Mouse (Mus musculus): ENCODE measurements around the gene Il1rap. TPM values are rescaled to one million over a fixed set of nuclear protein-coding genes. Genes with fewer than 3 reads are reported as not detected.

Gene Il1rap
- total RNA-seq, 2 experiments from 2014 or later = 3.0 to 9.5 TPM

DNA sequence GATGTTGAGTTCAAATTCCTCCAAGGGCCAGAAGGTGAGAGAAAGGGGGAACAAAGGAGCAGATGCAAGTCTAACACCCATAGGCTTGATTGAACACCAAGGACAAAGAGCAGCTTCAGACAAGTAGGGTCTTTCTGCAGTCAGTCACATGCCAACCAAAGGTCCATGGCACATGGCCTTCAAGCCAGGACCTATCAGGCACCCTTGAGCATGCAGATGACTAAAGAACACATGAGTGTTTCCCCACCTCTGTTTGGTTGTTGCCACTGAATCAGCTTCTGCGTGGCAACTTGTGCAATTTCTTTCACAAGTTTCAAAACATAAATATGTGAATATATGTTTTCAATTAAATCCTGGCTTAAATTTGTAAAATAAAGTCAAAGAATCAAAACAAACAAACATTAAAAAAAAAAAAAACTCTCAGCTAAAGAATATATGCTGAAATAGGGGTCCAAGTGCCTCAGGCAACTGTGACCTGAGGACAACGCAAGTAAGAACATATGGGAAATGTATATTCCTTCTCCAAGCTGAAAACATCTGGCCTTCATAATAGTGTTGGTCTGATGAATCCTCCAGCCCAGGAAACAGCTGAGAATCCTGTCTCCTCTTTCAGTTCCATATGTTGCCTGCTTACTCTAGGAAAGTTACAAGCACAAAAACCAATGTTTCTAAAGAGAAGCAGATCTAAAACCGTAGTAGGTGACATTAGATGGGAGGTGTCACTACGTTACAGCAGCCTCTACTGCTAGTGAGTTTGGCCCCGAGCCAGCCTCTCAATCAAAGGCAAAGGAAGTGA is 142.6 kb downstream of the Il1rap start:
- no peak for DNase-seq (ENCODE audit: low spot score in 2 of 2)

DNA sequence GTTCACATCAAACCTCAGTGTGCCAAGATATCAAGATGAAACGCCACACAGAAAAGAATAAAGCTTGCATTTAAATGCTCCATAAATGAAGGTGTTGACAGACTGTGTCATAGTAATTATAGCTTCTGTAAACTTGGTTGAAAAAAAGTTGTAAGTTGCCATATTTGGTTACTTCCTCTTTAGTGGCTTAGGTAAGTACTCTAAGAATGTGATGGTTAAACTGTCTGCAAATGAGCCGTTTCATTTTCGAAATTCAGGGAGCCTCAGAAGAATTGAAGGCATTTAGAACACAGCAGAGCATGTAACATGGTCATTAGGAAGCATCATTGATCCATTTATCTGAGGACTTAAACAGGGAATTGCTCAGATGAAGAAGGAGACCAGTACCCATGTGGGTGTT is 146.6 kb downstream of the Il1rap start:
- DNase-seq (ENCODE audit: low spot score in 2 of 2) = no peak

DNA sequence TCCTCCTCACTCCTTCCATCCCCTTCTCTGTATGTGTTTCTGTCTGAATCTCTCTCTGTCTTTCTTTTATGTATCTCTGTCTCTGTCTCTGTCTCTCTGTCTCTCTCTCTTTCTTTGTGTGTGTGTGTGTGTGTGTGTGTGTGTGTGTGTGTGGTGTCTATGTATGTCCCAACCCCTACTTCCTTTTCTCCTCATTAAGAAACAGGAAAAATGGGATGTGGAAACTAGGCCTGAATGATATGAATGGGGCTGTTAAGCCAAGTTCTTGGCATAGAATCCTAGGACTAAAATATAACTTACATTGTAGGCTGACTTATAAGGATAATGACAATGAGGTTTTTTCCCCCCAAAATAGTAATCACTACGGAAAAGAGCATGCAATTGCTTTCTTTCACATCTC is 149.4 kb downstream of the Il1rap start:
- no peak for DNase-seq (ENCODE audit: low spot score in 2 of 2)

DNA sequence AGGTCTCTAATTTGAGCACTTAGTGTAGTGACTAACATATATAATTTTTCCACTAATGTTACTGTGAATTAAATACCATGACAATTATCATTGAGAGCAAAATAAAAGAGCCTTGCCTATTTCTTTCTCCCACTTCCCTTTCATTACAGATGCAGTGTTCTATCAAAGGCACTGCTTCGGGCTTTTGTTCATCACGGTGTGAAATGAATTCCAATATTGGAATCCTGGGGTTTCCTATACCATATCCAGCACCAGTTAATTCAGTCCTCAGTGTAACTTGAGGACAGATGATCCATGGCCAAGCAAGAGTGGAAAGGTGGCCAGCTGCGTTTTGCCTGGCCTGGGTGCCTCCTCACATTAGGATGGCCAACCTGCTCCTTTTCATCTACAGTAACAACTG is 151.1 kb downstream of the Il1rap start:
- DNase-seq (ENCODE audit: low spot score in 2 of 2) = no peak

DNA sequence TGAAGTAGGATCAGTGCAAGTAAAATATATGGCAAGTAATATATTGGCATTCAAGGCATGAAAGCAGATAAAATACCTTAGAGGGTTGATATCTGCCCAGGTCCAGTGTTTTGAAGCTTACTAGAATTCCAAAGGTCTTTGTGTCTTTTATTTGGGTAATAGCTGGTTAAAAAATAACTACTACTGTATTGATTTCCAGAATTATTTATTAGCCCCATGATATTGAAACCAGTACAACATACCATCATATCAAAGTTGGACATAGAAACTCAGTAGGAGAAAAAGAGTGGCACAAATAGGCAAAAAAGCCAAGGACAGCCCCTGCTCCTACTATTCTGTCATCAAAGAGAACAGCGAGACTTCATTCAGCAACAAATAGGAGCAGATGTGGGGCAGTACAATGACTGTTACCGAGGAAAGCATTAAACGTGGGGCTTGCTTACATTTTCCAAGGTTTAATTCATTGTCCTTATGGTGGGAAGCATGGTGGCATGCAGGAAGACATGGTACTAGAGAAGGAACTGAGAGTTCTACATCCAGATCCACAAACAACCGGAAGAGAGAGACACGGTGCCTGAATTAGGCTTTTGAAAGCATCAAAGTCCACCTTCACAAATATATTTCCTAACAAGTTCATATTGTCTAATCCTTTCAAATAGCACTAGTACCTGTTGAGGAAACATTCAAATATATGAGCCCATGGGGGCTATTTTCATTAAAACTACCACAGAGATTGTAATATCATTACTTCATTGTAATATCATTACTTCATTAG is 174.1 kb downstream of the Il1rap start:
- no peak for DNase-seq (ENCODE audit: low spot score in 2 of 2)

DNA sequence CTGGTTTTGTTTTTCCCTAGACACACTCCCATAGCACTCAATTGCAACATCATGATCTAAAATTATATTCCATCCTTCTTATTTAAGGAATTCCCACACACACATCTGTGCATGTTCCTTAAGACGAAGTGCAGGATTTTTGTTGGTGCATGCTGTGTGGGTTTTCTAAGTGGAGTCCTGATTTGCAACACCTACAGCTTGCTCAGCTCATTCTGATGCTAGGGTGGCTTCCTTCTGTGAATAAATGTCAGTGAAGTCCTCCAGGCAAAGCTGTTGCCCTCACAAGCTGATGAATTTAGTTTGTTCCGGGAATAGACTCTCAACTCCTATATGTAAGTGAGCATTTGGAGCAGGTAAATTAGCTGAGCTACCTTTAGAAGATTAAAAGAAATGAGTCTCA is 194.5 kb downstream of the Il1rap start:
- DNase-seq (ENCODE audit: low spot score in 2 of 2) = no peak

DNA sequence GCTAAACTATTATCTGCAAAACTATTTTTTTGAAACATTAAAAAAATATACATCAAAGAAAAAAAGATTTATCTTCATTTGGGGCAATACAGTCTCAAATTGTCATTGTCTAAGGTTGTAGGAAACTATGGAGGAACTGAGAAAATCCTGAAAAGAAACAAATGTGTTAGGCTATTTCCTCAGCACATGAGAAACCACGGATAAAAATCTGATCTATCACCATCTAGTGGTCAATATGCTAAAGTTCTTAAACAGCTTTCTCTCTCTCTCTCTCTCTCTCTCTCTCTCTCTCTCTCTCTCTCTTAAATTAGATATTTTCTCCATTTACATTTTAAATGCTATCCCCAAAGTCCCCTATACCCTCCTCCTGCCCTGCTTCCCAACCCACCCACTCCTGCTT is 195.6 kb downstream of the Il1rap start:
- no peak for DNase-seq (ENCODE audit: low spot score in 2 of 2)

Other genes starting within 250 kb of the Il1rap start
- gene Cldn1, start 209.9 kb upstream of the Il1rap start, total RNA-seq (2021) = 1 to 10 TPM; 5.0 to 9.4 TPM
- not detected for gene Cldn16, start 118.6 kb upstream of the Il1rap start, total RNA-seq (2021)
- not detected for gene Tmem207, start 54.9 kb upstream of the Il1rap start, total RNA-seq (2021)

All from adrenal gland, adult 18-20 months (tissue).